Mouse (Mus musculus) megakaryocyte, embryonic 14.5 days (primary cell): ENCODE results near the gene Alox5.

Experiments
- FLI1 ChIP-seq: IDR thresholded peaks from 2 replicates; pipeline ENCODE4 v1.6.1; 2012; ENCODE audit warnings: low read length, inconsistent platforms, mixed read lengths
- GATA1 ChIP-seq: IDR thresholded peaks from 3 replicates; pipeline ENCODE4 v1.6.1; 2012; ENCODE audit warnings: mixed read lengths, low read length, inconsistent platforms, borderline replicate concordance

DNA sequence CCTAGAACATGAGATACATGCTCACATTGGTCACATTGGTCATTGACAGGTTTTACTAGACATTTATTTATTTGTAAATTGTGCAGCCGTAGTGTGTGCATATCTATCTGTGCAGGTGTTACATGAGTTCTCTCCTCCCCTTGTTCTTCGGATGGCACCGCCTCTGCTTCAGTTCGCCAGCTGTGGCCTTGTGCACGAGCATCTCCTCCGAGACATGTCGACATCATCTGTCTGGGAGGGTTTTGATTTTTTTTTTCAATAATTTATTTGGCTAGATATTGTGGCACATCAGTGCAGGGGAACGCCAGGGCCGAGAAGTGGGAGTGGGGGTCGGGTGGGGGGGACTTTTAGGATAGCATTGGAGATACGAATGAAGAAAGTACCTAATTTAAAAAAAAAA lies 93.0 kb downstream of the Alox5 start:
- TF ChIP-seq FLI1: no peak
- no peak for TF ChIP-seq GATA1
